Mouse (Mus musculus) lung, embryonic 14.5 days (tissue): ENCODE data around the gene Agbl4. TPM values are rescaled to one million over a fixed set of nuclear protein-coding genes. Genes with fewer than 3 reads are reported as not detected.

Source experiments
- ATAC-seq: fragments of 200-750 bp; cut with Nextera tagmentation; 2 replicates; pipeline ENCODE4 v1.8.0; 2017; ENCODE audit warnings: mild to moderate bottlenecking, moderate TSS enrichment, moderate library complexity; ENCODE audit not compliant: insufficient read depth
- DNase-seq: peaks from one replicate; pipeline ENCODE4 v3.0.0-alpha.2; 2015
- H3K27ac ChIP-seq: fragments of 300-500 bp; sonication (generic); 2 replicates; pipeline ENCODE4 v1.5.1; 2014; ENCODE audit warnings: low read depth, mild to moderate bottlenecking, moderate library complexity
- H3K27me3 ChIP-seq: fragments of 300-500 bp; sonication (generic); 2 replicates; pipeline ENCODE4 v1.6.1; 2014; ENCODE audit warnings: low read length, control low read depth; ENCODE audit not compliant: insufficient read depth
- H3K36me3 ChIP-seq: fragments of 300-500 bp; sonication (generic); 2 replicates; pipeline ENCODE4 v1.6.1; 2014; ENCODE audit warnings: control low read depth; ENCODE audit not compliant: insufficient read depth
- H3K4me1 ChIP-seq: fragments of 300-500 bp; sonication (generic); 2 replicates; pipeline ENCODE4 v1.6.1; 2014; ENCODE audit warnings: antibody characterized with exemption, control low read depth; ENCODE audit not compliant: insufficient read depth
- H3K4me2 ChIP-seq: fragments of 300-500 bp; sonication (generic); 2 replicates; pipeline ENCODE4 v1.6.1; 2014; ENCODE audit warnings: mild to moderate bottlenecking
- H3K4me3 ChIP-seq: fragments of 300-500 bp; sonication (generic); 2 replicates; pipeline ENCODE4 v1.5.1; 2014; ENCODE audit warnings: low read depth, low read length
- H3K9ac ChIP-seq: fragments of 300-500 bp; sonication (generic); 2 replicates; pipeline ENCODE4 v1.6.1; 2014
- H3K9me3 ChIP-seq: fragments of 300-500 bp; sonication (generic); 2 replicates; pipeline ENCODE4 v1.6.1; 2016; ENCODE audit warnings: low read depth, low read length, control low read depth
- CTCF ChIP-seq: IDR thresholded peaks from 2 replicates; pipeline ENCODE4 v1.5.1; 2016; ENCODE audit warnings: antibody characterized with exemption, low read depth
- WGBS: fragments of 180-500 bp; shearing (Covaris S2); extraction: QIAGEN DNeasy Blood & Tissue Kit; methylation state at CpG from one replicate; pipeline ENCODE4 v1.1.7; 2014; 5-methylcytosine and 5-hydroxymethylcytosine counted together
- polyA plus RNA-seq: library from polyadenylated mRNA; unstranded; fragments of >200 nt; fragmentation: Nextera tagmentation; extraction: Ambion mirVana; gene quantifications from 2 replicates; pipeline ENCODE4 v1.2.1, GENCODE M21; 2014

Agbl4 gene
- polyA plus RNA-seq, 1 experiment from 2014 or later: 0.34 TPM

DNA sequence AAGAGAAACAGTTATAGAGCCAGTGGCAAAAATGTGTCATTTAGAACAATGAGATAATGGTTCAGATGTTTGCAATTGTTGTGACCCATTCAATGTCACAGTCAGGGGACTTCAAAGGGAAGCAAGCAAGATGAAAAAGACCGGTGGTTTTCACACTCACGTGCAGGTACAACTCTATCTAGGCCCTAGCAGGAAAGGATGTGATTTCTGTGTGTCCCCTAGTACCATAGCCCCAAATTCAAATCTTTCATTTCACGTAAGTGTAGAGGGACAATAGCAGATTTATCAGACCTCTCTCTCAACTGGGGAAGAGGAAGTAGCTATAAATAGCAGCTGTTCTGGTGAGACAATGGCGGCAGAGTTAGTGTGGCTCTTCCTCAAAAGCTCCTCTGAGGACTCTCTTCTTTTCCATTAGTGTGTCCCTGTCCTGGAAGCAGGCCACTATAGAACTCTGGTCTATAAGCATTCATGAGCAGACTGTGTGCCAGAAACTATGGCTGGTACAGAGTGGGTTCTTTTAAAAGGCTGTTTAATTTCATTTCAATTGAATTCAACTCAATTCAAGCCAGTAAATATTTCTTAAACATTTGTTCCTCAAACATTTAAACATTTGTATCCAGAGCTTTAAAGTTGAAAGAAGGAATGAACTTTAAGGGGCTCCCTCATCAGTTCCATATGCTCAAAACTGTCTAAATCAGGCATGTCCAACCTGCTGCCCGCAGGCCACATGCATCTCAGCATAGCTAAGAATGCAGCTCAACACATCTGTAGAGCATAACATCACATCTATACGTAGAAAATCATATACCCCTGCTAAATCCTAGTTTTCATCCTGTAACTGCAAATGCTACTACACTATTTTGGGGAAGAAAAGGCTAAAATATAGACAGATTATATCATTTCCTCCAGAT is 953.4 kb downstream of the Agbl4 start:
- WGBS: 62% methylated on average over 6 of the region's 6 CpGs
- ATAC-seq (no peak), DNase-seq (no peak)
- no peaks in the 10 kb centered on the region for H3K9me3 ChIP-seq
- no peak overlapping the region for H3K9ac ChIP-seq
- no peak overlapping the region for H3K4me2 ChIP-seq
- no peaks in the 10 kb centered on the region for H3K4me1 ChIP-seq
- no peak overlapping the region for H3K4me3 ChIP-seq
- H3K27me3 ChIP-seq: no peaks in the 10 kb centered on the region
- H3K27ac ChIP-seq: no peak overlapping the region
- no peak for TF ChIP-seq CTCF
- H3K36me3 ChIP-seq: no peaks in the 10 kb centered on the region

DNA sequence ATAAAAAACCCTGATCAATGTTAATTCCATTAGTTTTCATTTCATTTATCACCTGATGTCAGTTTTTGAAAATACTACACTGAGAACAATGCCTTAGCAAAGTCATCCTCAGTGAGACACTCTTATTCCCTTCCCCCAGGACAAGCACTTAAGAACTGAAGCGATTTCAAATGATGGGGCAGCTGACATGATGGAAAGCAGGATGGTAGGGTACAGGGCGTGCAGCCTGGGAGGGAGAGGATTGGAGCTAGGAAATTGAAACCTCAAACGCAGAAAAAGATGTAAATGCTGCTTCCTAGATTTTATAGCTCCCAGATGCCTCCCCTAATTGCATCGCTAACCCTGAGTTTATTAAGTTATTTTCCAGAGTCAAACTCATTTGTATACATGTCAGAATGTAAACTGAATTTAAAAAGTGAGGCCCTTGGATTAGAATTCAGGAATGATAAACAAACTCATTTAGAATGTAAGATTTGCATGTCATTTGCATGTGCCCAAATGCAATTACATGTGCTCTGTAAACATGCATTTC is 959.2 kb downstream of the Agbl4 start:
- DNase-seq: no peak
- no peak overlapping the region for H3K4me2 ChIP-seq
- H3K9ac ChIP-seq: no peak overlapping the region
- H3K27me3 ChIP-seq: no peaks in the 10 kb centered on the region
- no peaks in the 10 kb centered on the region for H3K9me3 ChIP-seq
- 53% methylated on average over 4 of the region's 4 CpGs for WGBS
- TF ChIP-seq CTCF: no peak
- no peak overlapping the region for H3K4me3 ChIP-seq
- no peak overlapping the region for H3K27ac ChIP-seq
- ATAC-seq: no peak
- H3K4me1 ChIP-seq: no peaks in the 10 kb centered on the region
- H3K36me3 ChIP-seq: no peaks in the 10 kb centered on the region

DNA sequence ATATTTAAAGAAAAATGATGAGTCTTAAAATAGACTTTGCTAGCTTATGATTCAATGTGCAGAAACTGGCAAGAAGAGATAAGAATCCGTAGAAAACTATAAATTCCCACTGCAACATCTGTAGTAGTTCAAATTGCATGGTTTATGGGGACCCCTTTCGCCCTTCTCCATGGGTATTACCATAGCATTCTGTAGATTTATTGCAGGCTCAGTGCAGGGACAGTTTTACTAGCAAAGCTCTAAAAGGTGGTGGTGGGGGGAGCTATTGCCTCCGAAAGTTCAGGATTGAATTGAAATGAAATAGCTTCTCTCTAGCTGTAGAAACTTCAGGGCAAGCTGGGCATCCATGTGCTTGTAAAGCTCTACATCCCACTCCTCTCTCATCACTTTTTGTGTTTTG is 959.7 kb downstream of the Agbl4 start:
- Histone ChIP-seq H3K9me3 (no peaks in the 10 kb centered on the region), H3K4me3 (no peak overlapping the region), H3K36me3 (no peaks in the 10 kb centered on the region), H3K27ac (no peak overlapping the region), H3K4me2 (no peak overlapping the region), H3K9ac (no peak overlapping the region), H3K4me1 (no peaks in the 10 kb centered on the region), H3K27me3 (no peaks in the 10 kb centered on the region)
- no peak for ATAC-seq
- no peak for DNase-seq
- TF ChIP-seq CTCF: no peak
- WGBS: 58% methylated on average over 3 of the region's 3 CpGs

DNA sequence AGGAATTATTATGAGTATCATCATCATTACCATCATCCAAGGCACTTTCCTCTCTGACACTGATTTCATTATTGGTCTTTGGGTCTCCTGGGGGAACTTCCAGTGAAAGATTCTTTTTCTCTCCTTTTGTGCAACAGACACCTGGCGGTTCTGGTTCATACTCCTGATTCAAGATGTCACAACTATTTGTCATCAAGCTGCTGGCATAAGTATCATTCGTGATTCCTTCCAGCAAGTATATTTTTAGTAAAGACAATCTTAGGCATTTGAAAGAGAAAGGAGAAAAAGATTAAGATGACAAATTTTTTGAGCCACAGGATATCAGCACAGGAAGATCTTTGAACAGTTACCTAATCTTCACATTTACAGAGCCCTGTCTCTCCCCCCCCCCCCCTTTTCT is 966.7 kb downstream of the Agbl4 start:
- Histone ChIP-seq H3K9me3 (no peaks in the 10 kb centered on the region), H3K4me2 (no peak overlapping the region), H3K4me1 (no peaks in the 10 kb centered on the region), H3K27ac (no peak overlapping the region), H3K9ac (no peak overlapping the region), H3K4me3 (no peak overlapping the region), H3K36me3 (no peaks in the 10 kb centered on the region), H3K27me3 (no peaks in the 10 kb centered on the region)
- DNase-seq: no peak
- ATAC-seq: no peak
- WGBS: 73% methylated on average over 2 of the region's 2 CpGs
- no peak for TF ChIP-seq CTCF

DNA sequence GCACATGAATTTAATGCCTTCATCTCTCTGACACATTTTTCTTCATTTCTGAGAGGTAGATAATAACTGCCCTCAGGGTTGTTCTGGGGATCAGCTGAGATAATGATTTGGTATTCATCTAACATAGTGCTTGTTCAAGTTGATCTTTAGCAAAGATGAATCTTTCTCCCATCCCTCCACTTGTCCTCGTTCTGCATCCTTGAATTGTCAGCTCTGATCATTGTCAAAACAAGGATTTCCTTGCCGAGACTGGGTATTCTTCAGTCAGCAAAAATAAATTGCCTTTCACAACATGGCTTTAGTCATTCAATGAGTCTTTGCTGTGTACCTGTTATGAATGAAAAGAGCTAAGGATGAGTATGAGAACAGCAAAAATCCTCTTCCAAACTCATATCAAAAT is 970.3 kb downstream of the Agbl4 start:
- no peaks in the 10 kb centered on the region for H3K9me3 ChIP-seq
- H3K27ac ChIP-seq: no peak overlapping the region
- ATAC-seq (no peak), DNase-seq (no peak)
- H3K4me3 ChIP-seq: no peak overlapping the region
- H3K36me3 ChIP-seq: no peaks in the 10 kb centered on the region
- no peak for TF ChIP-seq CTCF
- no peaks in the 10 kb centered on the region for H3K27me3 ChIP-seq
- H3K4me2 ChIP-seq: no peak overlapping the region
- 59% methylated on average over 2 of the region's 2 CpGs for WGBS
- no peak overlapping the region for H3K9ac ChIP-seq
- no peaks in the 10 kb centered on the region for H3K4me1 ChIP-seq

DNA sequence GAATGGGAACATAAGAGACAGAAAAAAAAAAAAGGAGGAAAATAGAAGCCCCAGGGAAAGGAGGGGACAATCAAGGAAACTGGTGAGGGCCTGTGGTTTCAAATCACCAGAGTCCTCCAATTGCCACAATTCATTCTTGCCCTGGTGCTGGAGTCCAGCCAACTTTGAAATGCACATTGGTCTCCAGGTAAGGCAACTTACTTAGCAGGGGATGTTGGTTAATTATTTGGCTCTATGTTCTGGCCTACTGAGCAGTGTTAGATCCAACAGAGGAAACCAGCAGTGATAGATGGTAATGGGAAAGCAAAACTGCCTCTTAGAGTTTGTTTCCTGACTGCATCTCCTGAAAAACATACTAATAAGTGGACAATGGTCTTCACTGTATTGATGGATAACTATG is 979.7 kb downstream of the Agbl4 start:
- Histone ChIP-seq H3K9ac (no peak overlapping the region), H3K27me3 (no peaks in the 10 kb centered on the region), H3K27ac (no peak overlapping the region), H3K9me3 (no peaks in the 10 kb centered on the region), H3K4me3 (no peak overlapping the region), H3K4me1 (no peaks in the 10 kb centered on the region), H3K36me3 (no peaks in the 10 kb centered on the region), H3K4me2 (no peak overlapping the region)
- no peak for TF ChIP-seq CTCF
- no peak for ATAC-seq
- no peak for DNase-seq

DNA sequence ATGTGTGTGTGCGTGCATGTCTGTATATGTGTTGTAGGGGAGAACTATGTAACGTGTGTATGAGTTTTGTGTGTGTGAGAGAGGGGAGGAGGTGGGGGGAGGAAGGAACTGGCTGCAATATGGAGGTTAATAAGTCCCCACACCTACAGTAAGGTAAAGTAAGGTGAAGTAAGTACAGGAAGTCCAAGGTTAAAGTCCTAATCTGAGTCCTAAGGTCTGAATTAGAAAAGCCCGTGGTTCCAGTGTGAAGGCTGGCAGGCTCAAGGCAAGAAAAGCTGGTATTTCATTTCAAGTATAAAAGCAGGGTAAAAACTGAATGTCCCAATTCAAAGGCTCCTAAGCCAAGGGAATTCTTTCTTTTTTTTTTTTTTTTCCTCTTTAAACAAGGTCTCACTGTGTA is 980.6 kb downstream of the Agbl4 start:
- Histone ChIP-seq H3K4me2 (no peak overlapping the region), H3K9ac (no peak overlapping the region), H3K27me3 (no peaks in the 10 kb centered on the region), H3K4me1 (no peaks in the 10 kb centered on the region), H3K4me3 (no peak overlapping the region), H3K27ac (no peak overlapping the region), H3K9me3 (no peaks in the 10 kb centered on the region), H3K36me3 (no peaks in the 10 kb centered on the region)
- WGBS: 92% methylated on average over 3 of the region's 3 CpGs
- no peak for DNase-seq
- TF ChIP-seq CTCF: no peak
- no peak for ATAC-seq
